Mouse (Mus musculus) kidney, adult 2 months (tissue): Measurements from ENCODE around the gene A030014E15Rik.
"Not testable (repeated sequence)": the region's sequence is repeated elsewhere in the genome, so short reads cannot be mapped to it uniquely, and the experiment has no call there.

Experiments
- CTCF ChIP-seq: fragments of 200-500 bp; conservative IDR thresholded peaks from 2 replicates; pipeline ENCODE4 v1.5.1; 2011; ENCODE audit warnings: low read depth, mild to moderate bottlenecking, control low read depth, low read length, moderate library complexity, mixed read lengths; ENCODE audit not compliant: insufficient read depth, insufficient read length
- POLR2A ChIP-seq: fragments of 200-500 bp; IDR thresholded peaks from one replicate; pipeline ENCODE4 v1.6.1; 2011; ENCODE audit warnings: low read depth, low read length, control low read depth

- TF ChIP-seq CTCF, POLR2A: not testable (repeated sequence)
These were observed 18.6 kb downstream of the A030014E15Rik start, which contains the start of gene A030003K21Rik for GRCm38 (mm10) chr1:82943295-82943694.
